Mouse (Mus musculus) neural tube, embryonic 14.5 days (tissue): ENCODE results near the gene Gm10721. TPM values are rescaled to one million over a fixed set of nuclear protein-coding genes. Genes with fewer than 3 reads are reported as not detected.
"Not testable (repeated sequence)": the region's sequence is repeated elsewhere in the genome, so short reads cannot be mapped to it uniquely, and the experiment has no call there.

Experiments used
- ATAC-seq: fragments of 200-750 bp; cut with Nextera tagmentation; 2 replicates; pipeline ENCODE4 v1.8.0; 2017; ENCODE audit warnings: low read depth, mild to moderate bottlenecking, moderate TSS enrichment, moderate library complexity
- H3K27ac ChIP-seq: fragments of 300-500 bp; sonication (generic); 2 replicates; pipeline ENCODE4 v1.5.1; 2014; ENCODE audit warnings: low read depth, mild to moderate bottlenecking, control low read depth, low read length, moderate library complexity, mixed read lengths
- H3K27me3 ChIP-seq: fragments of 300-500 bp; sonication (generic); 2 replicates; pipeline ENCODE4 v1.6.1; 2014; ENCODE audit warnings: low read length; ENCODE audit not compliant: control insufficient read depth, insufficient read depth
- H3K36me3 ChIP-seq: fragments of 300-500 bp; sonication (generic); 2 replicates; pipeline ENCODE4 v1.6.1; 2014; ENCODE audit warnings: low read length, mixed read lengths; ENCODE audit not compliant: control insufficient read depth, insufficient read depth
- H3K4me1 ChIP-seq: fragments of 300-500 bp; sonication (generic); 2 replicates; pipeline ENCODE4 v1.6.1; 2014; ENCODE audit warnings: low read length; ENCODE audit not compliant: control insufficient read depth, insufficient read depth
- H3K4me2 ChIP-seq: fragments of 300-500 bp; sonication (generic); 2 replicates; pipeline ENCODE4 v1.6.1; 2014; ENCODE audit warnings: mild to moderate bottlenecking, low read depth, low read length, control low read depth
- H3K4me3 ChIP-seq: fragments of 300-500 bp; sonication (generic); 2 replicates; pipeline ENCODE4 v1.5.1; 2014; ENCODE audit warnings: low read depth, low read length, control low read depth, mixed read lengths
- H3K9ac ChIP-seq: fragments of 300-500 bp; sonication (generic); replicated peaks from 2 replicates; pipeline ENCODE4 v1.6.1; 2014; ENCODE audit warnings: low read depth, mild to moderate bottlenecking, control low read depth, low read length, mixed read lengths
- H3K9me3 ChIP-seq: fragments of 300-500 bp; sonication (generic); 2 replicates; pipeline ENCODE4 v1.6.1; 2016; ENCODE audit warnings: low read length; ENCODE audit not compliant: control insufficient read depth
- WGBS: fragments of 180-500 bp; shearing (Covaris S2); extraction: QIAGEN DNeasy Blood & Tissue Kit; methylation state at CpG from one replicate; pipeline ENCODE4 v1.1.7; 2014; 5-methylcytosine and 5-hydroxymethylcytosine counted together
- polyA plus RNA-seq: library from polyadenylated mRNA; unstranded; fragments of >200 nt; fragmentation: Nextera tagmentation; extraction: Ambion mirVana; gene quantifications from 2 replicates; pipeline ENCODE4 v1.2.1, GENCODE M21; 2014

The Gm10721 gene
- polyA plus RNA-seq, 1 experiment from 2014 or later, result not detected

GRCm38 (mm10) chr9:3012054-3012621 is 802 bp upstream of the Gm10721 start:
- not testable (repeated sequence) for H3K4me1 ChIP-seq, H3K4me2 ChIP-seq, H3K4me3 ChIP-seq, H3K9me3 ChIP-seq, H3K27me3 ChIP-seq, ATAC-seq, H3K36me3 ChIP-seq, H3K9ac ChIP-seq, H3K27ac ChIP-seq
- 90% methylated on average over 2 of the region's 7 CpGs for WGBS

GRCm38 (mm10) chr9:3015354-3015753 is 2.4 kb downstream of the Gm10721 start, which contains the start of gene Gm10720:
Gm10720 (plus strand) TSS chr9:3015654.
- H3K4me2 ChIP-seq, H3K36me3 ChIP-seq, H3K4me3 ChIP-seq, H3K27ac ChIP-seq, ATAC-seq, H3K4me1 ChIP-seq, H3K27me3 ChIP-seq, H3K9me3 ChIP-seq, H3K9ac ChIP-seq: not testable (repeated sequence)
- WGBS, result 61% methylated on average over 4 of the region's 9 CpGs

- not testable (repeated sequence) for ATAC-seq, H3K4me2 ChIP-seq, H3K9ac ChIP-seq, H3K9me3 ChIP-seq, H3K4me1 ChIP-seq, H3K4me3 ChIP-seq, H3K27me3 ChIP-seq, H3K36me3 ChIP-seq, H3K27ac ChIP-seq
- WGBS, result 76% methylated on average over 4 of the region's 6 CpGs
Observed at GRCm38 (mm10) chr9:3015896-3016295, 3.0 kb downstream of the Gm10721 start.

GRCm38 (mm10) chr9:3017108-3017507 is 4.2 kb downstream of the Gm10721 start, which contains the start of gene Gm10719:
Gm10719 (plus strand) TSS chr9:3017408.
- H3K9me3 ChIP-seq, H3K27me3 ChIP-seq, H3K4me2 ChIP-seq, H3K4me1 ChIP-seq, ATAC-seq, H3K27ac ChIP-seq, H3K36me3 ChIP-seq, H3K4me3 ChIP-seq, H3K9ac ChIP-seq: not testable (repeated sequence)
- WGBS, result 100% methylated on average over 1 of the region's 9 CpGs

GRCm38 (mm10) chr9:3018944-3019343 is 6.0 kb downstream of the Gm10721 start:
- not testable (repeated sequence) for H3K4me1 ChIP-seq, H3K4me3 ChIP-seq, H3K27me3 ChIP-seq, H3K27ac ChIP-seq, ATAC-seq, H3K9me3 ChIP-seq, H3K9ac ChIP-seq, H3K4me2 ChIP-seq, H3K36me3 ChIP-seq
- WGBS, result 65% methylated on average over 9 of the region's 9 CpGs

- H3K4me2 ChIP-seq, H3K27me3 ChIP-seq, H3K9me3 ChIP-seq, H3K36me3 ChIP-seq, H3K4me3 ChIP-seq, H3K27ac ChIP-seq, H3K4me1 ChIP-seq, H3K9ac ChIP-seq: not testable (repeated sequence)
- 0 out of 2 replicates have a peak, but pooled peaks have one; percentile 57 for ATAC-seq
- WGBS, result 76% methylated on average over 11 of the region's 19 CpGs
Observed at GRCm38 (mm10) chr9:3019835-3020727, 7.1 kb downstream of the Gm10721 start.

GRCm38 (mm10) chr9:3022316-3023008 is 9.5 kb downstream of the Gm10721 start:
- not testable (repeated sequence) for H3K4me2 ChIP-seq, H3K4me3 ChIP-seq, H3K9me3 ChIP-seq, H3K9ac ChIP-seq, ATAC-seq, H3K36me3 ChIP-seq, H3K27ac ChIP-seq, H3K27me3 ChIP-seq, H3K4me1 ChIP-seq
- WGBS, result 71% methylated on average over 9 of the region's 13 CpGs

GRCm38 (mm10) chr9:3023312-3023984 is 10.5 kb downstream of the Gm10721 start, which contains the start of gene Gm10718:
Gm10718 (plus strand) TSS chr9:3023547.
- 70% methylated on average over 9 of the region's 13 CpGs for WGBS
- H3K9me3 ChIP-seq, H3K27me3 ChIP-seq, H3K4me2 ChIP-seq, H3K9ac ChIP-seq, H3K4me3 ChIP-seq, H3K4me1 ChIP-seq, H3K27ac ChIP-seq, H3K36me3 ChIP-seq, ATAC-seq: not testable (repeated sequence)
